23 mouse cellular contexts compared by ENCODE assay signal in genomic region chr5:20521639-20522038, GRCm38 (mm10).
DNase-seq lines count a peak whose midpoint lies in the region; ATAC-seq and TF ChIP-seq lines count a peak whose summit lies in the region.
"Had no signal": no experiment of that assay in that cellular context is flagged by ENCODE, and none has a peak within 500 bp of the region (broad histone marks: within the 10 kb centered on the region; RNA-seq: fewer than 3 reads in every experiment).

No protein-coding gene starts in this region.

- peak overlapping the region; percentile 64 for H3K27ac ChIP-seq in hindbrain, embryonic 12.5 days
- H3K27ac ChIP-seq in midbrain, embryonic 16.5 days (ENCODE audit: low read length) = no peak overlapping the region
- H3K27ac ChIP-seq in kidney, adult 2 months (ENCODE audit: insufficient read depth, low read depth, low read length) = no peak overlapping the region
- H3K27ac ChIP-seq: heart, embryonic 13.5 days; limb, embryonic 15.5 days had no signal

- no peak for TF ChIP-seq CTCF in kidney, adult 2 months (conservative IDR thresholded peaks at IDR 0.05; ENCODE audit: insufficient read depth, insufficient read length, low read depth, low read length)

- no peak for TF ChIP-seq POLR2A in kidney, adult 2 months (IDR thresholded peaks at IDR 0.05; ENCODE audit: low read depth, low read length)

- WGBS in hindbrain, embryonic 12.5 days = 73% methylated on average over 9 of the region's 9 CpGs
- WGBS in midbrain, embryonic 16.5 days = 66% methylated on average over 9 of the region's 9 CpGs
- 67% methylated on average over 9 of the region's 9 CpGs for WGBS in kidney, adult 2 months

- no peaks in the 10 kb centered on the region for H3K9me3 ChIP-seq in hindbrain, embryonic 12.5 days (replicated peaks)
- H3K9me3 ChIP-seq in midbrain, embryonic 16.5 days (replicated peaks; ENCODE audit: control insufficient read depth, low read length, poor library complexity, severe bottlenecking) = no peaks in the 10 kb centered on the region
- H3K9me3 ChIP-seq: heart, embryonic 13.5 days; limb, embryonic 15.5 days had no signal

- DNase-seq in frontal cortex, postnatal 10 days (ENCODE audit: low spot score in 2 of 2) = no peak
- DNase-seq in brain, adult 2 months (ENCODE audit: low read depth, low spot score) = peak; percentile 42
- no peak for DNase-seq in spleen, postnatal 10 days (ENCODE audit: low spot score in 2 of 2)
- DNase-seq in kidney, adult 2 months = no peak
- no peak for DNase-seq in heart, adult 11 months
- DNase-seq: adrenal gland, adult 8-10 months; cerebellum, adult 18-20 months; cerebellum, postnatal 36 days; heart, postnatal 36 days; kidney, adult 11 months; kidney, postnatal 10 days; layer of hippocampus, adult 9-11 months; liver, postnatal 0 days; lung, postnatal 14 days; right cerebral cortex, postnatal 4 days; thymus, postnatal 4 days had no signal

- no peak overlapping the region for H3K4me3 ChIP-seq in hindbrain, embryonic 12.5 days
- H3K4me3 ChIP-seq in midbrain, embryonic 16.5 days (ENCODE audit: low read depth, low read length) = no peak overlapping the region
- H3K4me3 ChIP-seq in kidney, adult 2 months (ENCODE audit: insufficient read depth, low read depth, low read length) = no peak overlapping the region
- H3K4me3 ChIP-seq: heart, embryonic 13.5 days; limb, embryonic 15.5 days; megakaryocyte, embryonic 14.5 days had no signal

- no peak overlapping the region for H3K4me2 ChIP-seq in hindbrain, embryonic 12.5 days (replicated peaks)
- no peak overlapping the region for H3K4me2 ChIP-seq in midbrain, embryonic 16.5 days (ENCODE audit: low read length)
- H3K4me2 ChIP-seq: heart, embryonic 13.5 days; limb, embryonic 15.5 days had no signal

- no peak overlapping the region for H3K9ac ChIP-seq in hindbrain, embryonic 12.5 days
- no peak overlapping the region for H3K9ac ChIP-seq in midbrain, embryonic 16.5 days (ENCODE audit: low read depth, low read length)
- H3K9ac ChIP-seq: heart, embryonic 13.5 days; limb, embryonic 15.5 days; liver, postnatal 0 days had no signal

- H3K4me1 ChIP-seq in hindbrain, embryonic 12.5 days = no peaks in the 10 kb centered on the region; the same call in 1 of the 2 replicates
- no peaks in the 10 kb centered on the region for H3K4me1 ChIP-seq in midbrain, embryonic 16.5 days (ENCODE audit: control insufficient read depth, insufficient read depth, low read length)
- H3K4me1 ChIP-seq in kidney, adult 2 months (ENCODE audit: control insufficient read depth, insufficient read depth, low read length) = no peaks in the 10 kb centered on the region
- H3K4me1 ChIP-seq: heart, embryonic 13.5 days; limb, embryonic 15.5 days; megakaryocyte, embryonic 14.5 days had no signal

- no peaks in the 10 kb centered on the region for H3K27me3 ChIP-seq in hindbrain, embryonic 12.5 days
- H3K27me3 ChIP-seq in midbrain, embryonic 16.5 days (ENCODE audit: control insufficient read depth, insufficient read depth, low read depth, low read length) = no peaks in the 10 kb centered on the region
- no peaks in the 10 kb centered on the region for H3K27me3 ChIP-seq in kidney, adult 2 months (replicated peaks; ENCODE audit: control insufficient read depth, insufficient read depth, low read length)
- H3K27me3 ChIP-seq: CH12.LX; heart, embryonic 13.5 days; limb, embryonic 15.5 days; megakaryocyte, embryonic 14.5 days had no signal

- peak; percentile 11; the same call in 1 of the 2 replicates for ATAC-seq in frontal cortex, adult (ENCODE audit: low TSS enrichment)
- peak; percentile 68; the same call in 1 of the 2 replicates for ATAC-seq in hindbrain, embryonic 12.5 days (ENCODE audit: low FRiP score)
- ATAC-seq in midbrain, embryonic 16.5 days = peak; percentile 71
- ATAC-seq: liver, postnatal 0 days had no signal

- no peaks in the 10 kb centered on the region for H3K36me3 ChIP-seq in hindbrain, embryonic 12.5 days
- H3K36me3 ChIP-seq in midbrain, embryonic 16.5 days (ENCODE audit: control insufficient read depth, insufficient read depth, low read length) = no peaks in the 10 kb centered on the region
- H3K36me3 ChIP-seq in kidney, adult 2 months (ENCODE audit: control insufficient read depth, insufficient read depth, low read length) = no peaks in the 10 kb centered on the region
- H3K36me3 ChIP-seq: heart, embryonic 13.5 days; limb, embryonic 15.5 days had no signal

Comparison
In these comparisons a context has a peak if more than half of its experiments do, and no peak if none do; other contexts are left out.
1. ATAC-seq: peak in every context shown above with its lines; median percentile 71 in midbrain, embryonic 16.5 days; 68 in hindbrain, embryonic 12.5 days; 11 in frontal cortex, adult.